Mouse (Mus musculus) thymus, adult 2 months (tissue): Measurements from ENCODE around the gene Pip4k2a. TPM values are rescaled to one million over a fixed set of nuclear protein-coding genes. Genes with fewer than 3 reads are reported as not detected.

Experiments
- DNase-seq: peaks from one replicate; pipeline ENCODE4 v3.0.0; 2021
- H3K27ac ChIP-seq: fragments of 200-500 bp; 2 replicates; pipeline ENCODE4 v1.5.1; 2012; ENCODE audit warnings: low read length, control low read depth; ENCODE audit not compliant: control insufficient read depth, insufficient read depth
- H3K27me3 ChIP-seq: fragments of 200-500 bp; 2 replicates; pipeline ENCODE4 v1.6.1; 2012; ENCODE audit warnings: mild to moderate bottlenecking, low read length, moderate library complexity, mixed read lengths; ENCODE audit not compliant: control insufficient read depth, insufficient read depth
- H3K36me3 ChIP-seq: fragments of 200-500 bp; 2 replicates; pipeline ENCODE4 v1.6.1; 2012; ENCODE audit warnings: mild to moderate bottlenecking, low read length, moderate library complexity; ENCODE audit not compliant: control insufficient read depth, insufficient read depth
- H3K4me1 ChIP-seq: fragments of 200-500 bp; replicated peaks from 2 replicates; pipeline ENCODE4 v1.6.1; 2012; ENCODE audit warnings: low read length; ENCODE audit not compliant: control insufficient read depth, insufficient read depth
- H3K4me3 ChIP-seq: fragments of 200-500 bp; 2 replicates; pipeline ENCODE4 v1.5.1; 2012; ENCODE audit warnings: mild to moderate bottlenecking, low read length, control low read depth, moderate library complexity; ENCODE audit not compliant: control insufficient read depth, insufficient read depth
- CTCF ChIP-seq: fragments of 200-500 bp; IDR thresholded peaks from 2 replicates; pipeline ENCODE4 v1.5.1; 2012; ENCODE audit warnings: mild to moderate bottlenecking, control low read depth, low read length, moderate library complexity, borderline replicate concordance; ENCODE audit not compliant: control insufficient read depth, poor library complexity, insufficient read depth; ENCODE audit errors: extremely low read depth
- POLR2A ChIP-seq: fragments of 200-500 bp; IDR thresholded peaks from 2 replicates; pipeline ENCODE4 v1.6.1; 2012; ENCODE audit warnings: mild to moderate bottlenecking, low read length, control low read depth, moderate library complexity; ENCODE audit not compliant: control insufficient read depth, poor library complexity, insufficient read depth; ENCODE audit errors: extremely low read depth
- WGBS: fragments of 180-500 bp; shearing (Covaris S2); methylation state at CpG from one replicate; pipeline ENCODE4 v1.1.7; 2018; 5-methylcytosine and 5-hydroxymethylcytosine counted together
- polyA plus RNA-seq: library from polyadenylated mRNA; depleted of rRNA; stranded (reverse); fragments of >200 nt; gene quantifications from 2 replicates; pipeline ENCODE4 v1.2.3, GENCODE M21; 2012

Pip4k2a gene
- polyA plus RNA-seq, 1 experiment: 61.2 TPM

GRCm38 (mm10) chr2:18807961-18808360, 190.0 kb downstream of the Pip4k2a start:
- 94% methylated on average over 2 of the region's 2 CpGs for WGBS
- no peak for DNase-seq

GRCm38 (mm10) chr2:18801281-18801862, 196.6 kb downstream of the Pip4k2a start:
- H3K4me1 ChIP-seq: peaks cover 14% of the 10 kb centered on the region
- 34% methylated on average over 19 of the region's 19 CpGs for WGBS
- H3K27ac ChIP-seq: no peak overlapping the region
- peaks cover 23% of the 10 kb centered on the region for H3K27me3 ChIP-seq
- no peak for DNase-seq
- TF ChIP-seq CTCF (no peak), POLR2A (no peak)
- H3K36me3 ChIP-seq: no peaks in the 10 kb centered on the region
- no peak overlapping the region for H3K4me3 ChIP-seq

More at GRCm38 (mm10) chr2:18807961-18808360, 190.0 kb downstream of the Pip4k2a start:
- H3K27me3 ChIP-seq: no peaks in the 10 kb centered on the region
- no peaks in the 10 kb centered on the region for H3K4me1 ChIP-seq
- no peak for TF ChIP-seq POLR2A
- TF ChIP-seq CTCF: no peak
- no peaks in the 10 kb centered on the region for H3K36me3 ChIP-seq
- no peak overlapping the region for H3K27ac ChIP-seq
- H3K4me3 ChIP-seq: no peak overlapping the region

GRCm38 (mm10) chr2:18800646-18801251, 197.2 kb downstream of the Pip4k2a start:
- DNase-seq: no peak
- TF ChIP-seq POLR2A (no peak), CTCF (no peak)
- no peak overlapping the region for H3K4me3 ChIP-seq
- H3K4me1 ChIP-seq: peaks cover 14% of the 10 kb centered on the region
- WGBS: 6% methylated on average over 24 of the region's 24 CpGs
- H3K27ac ChIP-seq: no peak overlapping the region
- no peaks in the 10 kb centered on the region for H3K36me3 ChIP-seq
- peaks cover 23% of the 10 kb centered on the region for H3K27me3 ChIP-seq

- Histone ChIP-seq H3K4me3 (peak overlapping the region; percentile 15), H3K4me1 (peaks cover 14% of the 10 kb centered on the region), H3K36me3 (no peaks in the 10 kb centered on the region), H3K27me3 (peaks cover 23% of the 10 kb centered on the region), H3K27ac (no peak overlapping the region)
- 2% methylated on average over 46 of the region's 46 CpGs for WGBS
- no peak for TF ChIP-seq POLR2A
- TF ChIP-seq CTCF: no peak
- peak; percentile 51 for DNase-seq
These were observed 197.8 kb downstream of the Pip4k2a start for GRCm38 (mm10) chr2:18799966-18800645.

- no peak for DNase-seq
- H3K27me3 ChIP-seq: peaks cover 23% of the 10 kb centered on the region
- TF ChIP-seq CTCF: no peak
- TF ChIP-seq POLR2A: no peak
These were observed 198.5 kb downstream of the Pip4k2a start for GRCm38 (mm10) chr2:18799265-18799965.

GRCm38 (mm10) chr2:18797776-18798175, 200.2 kb downstream of the Pip4k2a start:
- no peaks in the 10 kb centered on the region for H3K36me3 ChIP-seq
- no peak overlapping the region for H3K4me3 ChIP-seq
- TF ChIP-seq POLR2A: no peak
- TF ChIP-seq CTCF: no peak
- 94% methylated on average over 8 of the region's 8 CpGs for WGBS
- no peak for DNase-seq
- no peak overlapping the region for H3K27ac ChIP-seq
- peaks cover 14% of the 10 kb centered on the region for H3K4me1 ChIP-seq
- H3K27me3 ChIP-seq: peaks cover 22% of the 10 kb centered on the region

More at GRCm38 (mm10) chr2:18799265-18799965, 198.5 kb downstream of the Pip4k2a start:
- WGBS: 13% methylated on average over 17 of the region's 17 CpGs
- H3K36me3 ChIP-seq: no peaks in the 10 kb centered on the region
- H3K27ac ChIP-seq: no peak overlapping the region
- no peak overlapping the region for H3K4me3 ChIP-seq
- peaks cover 14% of the 10 kb centered on the region for H3K4me1 ChIP-seq
